Mouse (Mus musculus) colon, adult 2 months (tissue): ENCODE results near the gene Zik1. TPM values are rescaled to one million over a fixed set of nuclear protein-coding genes. Genes with fewer than 3 reads are reported as not detected.

Experiments used
- polyA plus RNA-seq: library from polyadenylated mRNA; depleted of rRNA; stranded (reverse); fragments of >200 nt; gene quantifications from 2 replicates; pipeline ENCODE4 v1.2.3, GENCODE M21; 2012; rRNA removed

Gene Zik1
- 0.10 and 0.22 TPM in 2 replicates for polyA plus RNA-seq

DNA sequence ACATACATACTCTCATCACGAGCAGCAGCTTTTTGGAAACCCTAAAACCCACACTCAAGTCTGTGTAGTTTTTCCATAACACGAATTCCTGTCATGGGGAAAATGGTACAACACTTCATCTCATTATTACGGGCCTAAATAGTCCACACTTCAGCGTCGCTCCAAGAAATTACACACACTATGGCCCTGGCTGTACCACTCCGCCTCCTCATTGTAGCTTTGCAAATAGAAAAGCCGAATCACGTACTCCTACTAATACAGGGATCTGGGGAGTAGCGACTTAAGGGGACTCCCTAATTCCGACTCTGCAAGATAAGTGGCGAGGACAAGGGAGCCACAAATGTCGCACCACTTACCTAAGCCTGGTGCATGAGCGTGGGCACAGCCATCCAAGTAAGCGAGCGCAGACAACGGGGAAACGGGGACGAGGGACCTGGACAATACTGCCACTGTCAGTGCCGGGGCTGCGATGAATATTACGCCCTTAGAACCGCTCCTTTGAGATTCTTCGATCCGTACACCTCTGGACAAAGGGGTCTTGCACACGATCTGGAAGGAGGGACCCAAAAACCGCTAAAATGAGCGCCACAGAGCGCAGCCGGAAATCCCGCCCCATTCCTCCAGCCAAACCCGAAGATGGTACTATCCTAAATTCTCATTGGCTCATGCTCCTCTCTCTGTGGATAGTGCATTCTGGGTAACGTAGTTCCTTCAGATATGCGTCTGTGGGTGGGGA lies at the start of gene Zik1:
Gene Zik1, minus strand, starts transcription at position 609 of the 736 bp plus-strand sequence.

DNA sequence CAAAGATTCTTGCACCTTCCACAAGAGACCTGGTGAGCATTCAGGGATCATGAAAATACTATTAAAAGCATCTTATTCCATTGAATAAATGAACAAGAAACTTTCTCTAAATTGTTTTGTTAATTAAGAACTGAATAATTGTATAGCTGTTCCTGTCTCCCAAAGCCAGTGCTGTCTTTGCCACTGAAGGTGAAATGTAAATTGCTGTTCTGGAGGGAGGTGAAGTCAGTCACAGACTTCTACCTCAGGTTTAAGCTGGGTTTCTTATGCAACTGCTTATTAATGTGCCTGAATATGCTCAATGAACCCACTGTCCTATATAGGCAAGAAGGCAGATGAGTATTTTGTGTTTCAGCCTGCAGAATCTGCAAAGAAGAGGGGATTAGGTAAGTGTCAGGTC lies 52.2 kb downstream of the Zik1 start, which contains the start of gene Vmn1r67:
Gene Vmn1r67, plus strand, starts transcription at position 301 of the 400 bp plus-strand sequence.

Other genes starting within 250 kb of the Zik1 start
- gene Vmn1r66, start 217.4 kb downstream of the Zik1 start, polyA plus RNA-seq, result not detected in 2 replicates
- gene Vmn1r67, start 52.1 kb downstream of the Zik1 start, polyA plus RNA-seq, result not detected in 2 replicates
- not detected in 2 replicates for gene Vmn1r68, start 63.1 kb upstream of the Zik1 start, polyA plus RNA-seq
- not detected in 2 replicates for gene Vmn1r69, start 118.3 kb upstream of the Zik1 start, polyA plus RNA-seq
- gene Vmn1r70, start 136.1 kb upstream of the Zik1 start, polyA plus RNA-seq, result not detected in 2 replicates
- gene Nlrp4b, start 192.4 kb upstream of the Zik1 start, polyA plus RNA-seq, result not detected in 2 replicates